Mouse (Mus musculus) urinary bladder, postnatal 10 days (tissue): ENCODE data around the gene Snapc3.

Experiments
- DNase-seq: peaks from one replicate; pipeline ENCODE4 v3.0.0; 2022; ENCODE audit warnings: low spot score

Snapc3 gene

DNA sequence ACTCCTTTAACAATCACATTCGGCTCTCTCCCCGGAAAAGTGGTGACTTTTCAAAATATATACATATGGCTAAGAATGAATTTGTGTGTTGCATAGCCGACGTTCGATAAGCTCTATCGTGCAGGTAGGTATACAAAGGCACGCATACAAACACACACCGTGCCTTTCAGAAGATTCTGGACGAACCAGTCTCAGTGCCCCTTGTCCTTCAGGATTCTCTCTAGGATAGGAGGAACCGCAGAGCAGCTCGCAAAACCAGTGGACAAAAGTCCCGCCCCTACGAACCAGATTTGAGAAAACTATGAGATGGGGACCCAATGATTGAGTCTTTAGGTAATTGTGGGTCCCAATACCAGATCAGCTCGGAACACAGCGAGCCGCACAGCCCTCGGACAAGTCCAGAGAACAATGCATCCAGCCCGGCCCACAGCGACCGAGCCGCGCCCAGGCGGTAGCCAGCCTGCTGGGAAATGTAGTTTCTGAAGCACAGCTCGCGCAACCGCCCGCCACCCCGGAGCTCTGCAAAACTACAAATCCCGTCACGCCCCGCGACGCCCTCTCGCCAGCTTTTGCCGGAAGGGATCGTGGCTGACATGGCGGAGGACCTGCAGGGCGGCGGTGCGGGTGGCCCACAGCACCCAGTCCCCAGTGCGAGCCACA is at the start of gene Snapc3:
Snapc3 (plus strand) TSS at position 565 of the 660 bp plus-strand sequence.
- DNase-seq: peak; percentile 85

GRCm38 (mm10) chr4:83373381-83373780 is 44.1 kb upstream of the Snapc3 start:
- DNase-seq: no peak

DNA sequence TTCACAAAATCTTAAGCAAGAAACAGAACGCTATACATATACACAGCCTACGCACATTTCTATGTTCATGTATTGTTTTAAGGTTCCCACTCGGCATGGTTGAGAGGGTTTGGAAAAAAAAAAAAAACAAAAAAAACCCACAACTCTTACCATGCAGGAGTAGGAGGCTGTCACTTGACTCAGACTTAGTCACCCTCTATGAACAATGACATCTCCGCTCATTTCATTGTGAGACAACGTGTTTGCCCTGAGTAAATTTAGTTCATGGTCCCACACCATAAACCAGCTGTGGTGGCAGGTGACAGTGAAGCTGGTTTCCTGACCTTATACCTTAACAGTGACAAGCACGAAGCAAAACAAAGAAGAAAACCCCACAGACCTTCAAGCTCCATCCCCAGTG is 41.9 kb upstream of the Snapc3 start:
- no peak for DNase-seq

GRCm38 (mm10) chr4:83376461-83377015 is 41.0 kb upstream of the Snapc3 start:
- no peak for DNase-seq

GRCm38 (mm10) chr4:83379036-83379435 is 38.5 kb upstream of the Snapc3 start:
- no peak for DNase-seq

GRCm38 (mm10) chr4:83379746-83380145 is 37.8 kb upstream of the Snapc3 start:
- DNase-seq: no peak

DNA sequence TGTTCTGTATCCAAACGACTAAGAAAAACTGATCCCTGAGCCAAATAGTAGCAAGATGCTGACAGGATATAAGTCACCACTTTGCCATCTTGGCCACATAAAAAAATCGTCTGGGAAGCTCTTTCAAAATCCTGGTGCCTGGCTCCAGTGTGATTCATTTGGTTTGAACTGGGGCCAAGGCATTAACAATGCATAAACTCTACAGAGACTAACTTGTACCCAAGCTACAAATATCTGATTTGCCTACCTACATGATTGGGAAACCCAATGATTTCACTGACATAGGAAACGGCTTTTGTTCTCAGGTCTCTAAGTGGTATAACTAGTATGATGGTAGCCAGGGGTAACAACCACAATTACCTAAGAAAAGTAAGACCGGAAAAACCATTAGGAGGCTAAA is 37.3 kb upstream of the Snapc3 start:
- DNase-seq: no peak

DNA sequence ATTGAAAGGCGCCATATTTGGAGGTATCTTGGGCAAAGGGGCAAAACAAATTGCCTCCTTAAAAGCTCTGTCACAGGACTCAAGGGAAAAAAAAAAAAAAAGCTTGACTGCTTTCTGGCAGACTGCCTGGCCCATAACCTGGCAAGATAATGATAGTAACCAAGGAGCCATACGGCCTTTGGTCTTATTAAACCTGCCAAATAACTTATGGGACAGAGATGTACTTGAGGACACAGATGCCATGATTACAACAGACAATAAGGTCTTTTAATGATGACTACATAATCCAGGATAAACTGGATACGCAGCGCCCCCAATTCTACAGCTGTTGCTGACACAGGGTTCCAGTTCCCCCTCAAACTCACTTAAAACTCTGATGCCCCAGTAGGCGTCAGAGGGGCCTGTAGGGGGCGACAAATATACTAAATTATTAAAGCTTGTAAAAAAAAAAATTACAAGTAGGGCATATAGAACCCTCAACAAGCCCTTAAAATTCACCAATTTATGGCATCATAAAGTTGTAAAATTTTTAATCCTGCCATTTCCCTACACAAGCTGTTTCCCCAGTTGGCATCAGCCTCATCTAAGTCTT is 33.5 kb upstream of the Snapc3 start:
- DNase-seq: no peak

- DNase-seq: no peak
Observed at GRCm38 (mm10) chr4:83385091-83385490, 32.4 kb upstream of the Snapc3 start.

DNA sequence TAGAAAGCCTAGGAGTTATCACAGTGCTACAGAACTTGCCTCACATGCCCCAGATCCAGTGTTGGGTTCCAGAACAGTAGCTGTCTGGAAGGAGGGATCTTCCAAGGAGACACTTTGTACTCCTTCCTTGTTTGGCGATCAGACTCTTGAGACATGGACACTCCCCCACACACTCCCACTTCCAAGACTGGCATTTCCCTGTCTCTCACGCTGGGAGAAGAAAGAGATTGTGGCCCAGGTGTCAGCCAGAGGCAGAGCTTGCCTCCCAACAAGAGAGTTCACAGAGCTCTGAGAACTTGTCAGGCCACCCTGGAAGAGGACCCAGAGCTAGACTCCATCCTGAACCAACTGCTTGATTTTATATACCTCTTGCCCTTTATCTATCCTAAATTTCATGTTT is 27.0 kb upstream of the Snapc3 start:
- DNase-seq: no peak

GRCm38 (mm10) chr4:83391956-83392355 is 25.6 kb upstream of the Snapc3 start:
- no peak for DNase-seq

DNA sequence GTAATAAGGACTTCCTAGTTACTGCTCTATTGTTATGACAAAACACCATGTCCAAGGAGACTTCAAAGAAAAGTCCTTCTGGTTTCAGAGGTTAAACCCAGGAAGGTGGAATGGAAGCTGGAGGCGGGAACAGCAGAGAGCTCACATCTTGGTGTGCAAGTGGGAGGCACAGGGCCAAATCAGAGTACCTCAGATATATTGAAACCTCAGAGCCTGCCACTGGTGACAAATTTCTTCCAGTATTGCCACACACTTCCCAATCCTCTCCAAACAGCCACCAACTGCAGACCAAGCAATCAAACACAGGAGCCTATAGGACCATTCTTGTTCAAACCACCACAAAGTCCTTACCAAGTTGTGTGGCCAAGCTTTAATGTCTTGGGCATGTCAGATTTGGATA is 23.8 kb upstream of the Snapc3 start:
- no peak for DNase-seq

GRCm38 (mm10) chr4:83396346-83396745 is 21.2 kb upstream of the Snapc3 start:
- DNase-seq: no peak

GRCm38 (mm10) chr4:83396996-83397770 is 20.3 kb upstream of the Snapc3 start:
- DNase-seq: no peak

GRCm38 (mm10) chr4:83398527-83398926 is 19.0 kb upstream of the Snapc3 start:
- no peak for DNase-seq

GRCm38 (mm10) chr4:83400691-83401595 is 16.6 kb upstream of the Snapc3 start:
- no peak for DNase-seq

- no peak for DNase-seq
Observed at GRCm38 (mm10) chr4:83401712-83402111, 15.8 kb upstream of the Snapc3 start.

DNA sequence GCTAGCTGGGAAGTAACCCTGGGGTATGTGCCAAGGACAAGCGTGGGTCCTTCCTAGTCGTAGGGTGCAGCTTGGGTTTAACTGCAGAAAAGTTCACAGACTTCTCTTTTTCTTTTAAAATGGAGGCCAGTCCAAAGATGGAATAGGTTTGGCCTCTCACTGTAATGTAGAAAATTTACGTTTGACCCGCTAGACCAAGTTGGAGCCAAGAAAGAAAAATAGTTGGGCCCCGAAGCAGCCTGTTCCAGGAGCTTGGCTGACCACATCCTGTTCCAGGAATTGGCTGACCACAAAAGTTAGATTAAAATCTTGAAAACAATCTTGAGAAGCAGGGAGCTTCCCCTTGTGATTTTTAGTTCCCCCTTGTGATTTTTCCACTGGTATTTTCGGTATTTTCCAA is 9.8 kb upstream of the Snapc3 start:
- no peak for DNase-seq

- DNase-seq: no peak
Observed at GRCm38 (mm10) chr4:83409867-83410505, 7.5 kb upstream of the Snapc3 start.

DNA sequence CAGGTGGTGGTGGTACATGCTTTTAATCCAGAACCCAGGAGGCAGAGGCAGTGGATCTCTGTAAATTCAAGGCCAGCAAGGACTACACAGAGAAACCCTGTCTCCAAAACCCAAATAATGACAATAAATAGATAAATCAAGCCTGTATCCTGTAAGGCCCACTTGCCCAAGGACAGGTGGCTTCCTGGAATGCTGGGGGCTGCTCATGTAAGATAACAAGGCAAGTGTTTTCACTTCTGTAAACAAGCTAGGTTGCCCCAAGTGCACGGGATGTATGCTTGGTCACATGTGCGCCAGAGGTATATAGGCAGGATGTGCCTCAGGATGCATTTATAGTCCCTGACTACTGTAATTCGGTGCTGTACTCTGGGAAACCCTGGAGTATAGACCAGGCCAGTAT is 5.5 kb upstream of the Snapc3 start:
- DNase-seq: no peak

GRCm38 (mm10) chr4:83414241-83414824 is 3.2 kb upstream of the Snapc3 start:
- no peak for DNase-seq
